31 mouse cellular contexts compared by ENCODE assay signal in the genomic region with DNA sequence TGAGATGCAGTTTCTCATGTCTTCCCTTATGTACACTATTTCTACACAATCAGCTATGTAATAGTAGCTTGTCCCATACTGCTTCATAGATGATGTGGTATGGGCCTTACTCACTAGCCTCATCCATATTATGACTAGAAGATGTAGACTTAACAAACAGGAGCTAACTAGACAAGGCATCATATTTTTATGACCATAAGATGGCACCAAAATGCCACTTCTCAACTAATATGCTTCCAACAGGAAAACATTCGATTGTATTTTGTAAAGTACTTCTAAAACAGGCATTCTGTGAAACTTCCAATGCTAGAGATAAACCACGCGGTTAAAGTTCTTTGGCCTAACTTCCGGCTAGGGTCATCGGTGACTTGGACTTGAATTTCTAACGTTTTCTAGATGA. TPM values are rescaled to one million over a fixed set of nuclear protein-coding genes. Genes with fewer than 3 reads are reported as not detected.
DNase-seq lines count a peak whose midpoint lies in the region; ATAC-seq and TF ChIP-seq lines count a peak whose summit lies in the region.
"Had no signal": no experiment of that assay in that cellular context is flagged by ENCODE, and none has a peak within 500 bp of the region (broad histone marks: within the 10 kb centered on the region; RNA-seq: fewer than 3 reads in every experiment).

No protein-coding gene starts in this region.

- H3K4me2 ChIP-seq in forebrain, postnatal 0 days (ENCODE audit: low read depth): no peak overlapping the region
- H3K4me2 ChIP-seq in kidney, postnatal 0 days (ENCODE audit: low read length): no peak overlapping the region
- no peak overlapping the region for H3K4me2 ChIP-seq in kidney, embryonic 14.5 days (replicated peaks; ENCODE audit: low read depth, low read length)
- H3K4me2 ChIP-seq in midbrain, embryonic 14.5 days (ENCODE audit: low read length): no peak overlapping the region
- H3K4me2 ChIP-seq: heart, embryonic 11.5 days; limb, embryonic 12.5 days; midbrain, embryonic 12.5 days had no signal

- H3K9me3 ChIP-seq in forebrain, postnatal 0 days (ENCODE audit: low read length): no peaks in the 10 kb centered on the region
- H3K9me3 ChIP-seq in forebrain, embryonic 10.5 days: no peaks in the 10 kb centered on the region
- H3K9me3 ChIP-seq in kidney, postnatal 0 days (replicated peaks; ENCODE audit: low read length): no peaks in the 10 kb centered on the region
- no peaks in the 10 kb centered on the region for H3K9me3 ChIP-seq in kidney, embryonic 14.5 days (ENCODE audit: control insufficient read depth, low read length)
- H3K9me3 ChIP-seq in midbrain, embryonic 14.5 days (ENCODE audit: control insufficient read depth, low read length): no peaks in the 10 kb centered on the region
- H3K9me3 ChIP-seq in midbrain, embryonic 10.5 days (replicated peaks): no peaks in the 10 kb centered on the region
- H3K9me3 ChIP-seq: limb, embryonic 12.5 days; midbrain, embryonic 12.5 days had no signal

- peak; percentile 35 for TF ChIP-seq CTCF in forebrain, postnatal 0 days (IDR thresholded peaks at IDR 0.05; ENCODE audit: low read depth)
- TF ChIP-seq CTCF in kidney, postnatal 0 days (IDR thresholded peaks at IDR 0.05; ENCODE audit: low read depth): 0 out of 2 replicates have a peak, but pooled peaks have one; percentile 15

- H3K4me1 ChIP-seq in forebrain, postnatal 0 days (ENCODE audit: insufficient read depth): no peaks in the 10 kb centered on the region
- H3K4me1 ChIP-seq in forebrain, embryonic 10.5 days: no peaks in the 10 kb centered on the region
- H3K4me1 ChIP-seq in kidney, postnatal 0 days (replicated peaks; ENCODE audit: insufficient read depth, low read length): no peaks in the 10 kb centered on the region
- H3K4me1 ChIP-seq in kidney, embryonic 14.5 days (ENCODE audit: control insufficient read depth, insufficient read depth, low read length): no peaks in the 10 kb centered on the region
- H3K4me1 ChIP-seq in midbrain, embryonic 14.5 days (ENCODE audit: control insufficient read depth, insufficient read depth, low read length): no peaks in the 10 kb centered on the region
- no peaks in the 10 kb centered on the region for H3K4me1 ChIP-seq in midbrain, embryonic 10.5 days
- H3K4me1 ChIP-seq: limb, embryonic 12.5 days; midbrain, embryonic 12.5 days had no signal

- no peak overlapping the region for H3K9ac ChIP-seq in forebrain, postnatal 0 days
- H3K9ac ChIP-seq in kidney, postnatal 0 days (ENCODE audit: low read depth, low read length): no peak overlapping the region
- no peak overlapping the region for H3K9ac ChIP-seq in kidney, embryonic 14.5 days (ENCODE audit: low read depth, low read length)
- no peak overlapping the region for H3K9ac ChIP-seq in midbrain, embryonic 14.5 days (replicated peaks; ENCODE audit: low read length)
- H3K9ac ChIP-seq: limb, embryonic 12.5 days; midbrain, embryonic 12.5 days had no signal

- H3K27ac ChIP-seq in forebrain, postnatal 0 days (ENCODE audit: low read depth, low read length): no peak overlapping the region
- no peak overlapping the region for H3K27ac ChIP-seq in forebrain, embryonic 10.5 days
- H3K27ac ChIP-seq in kidney, postnatal 0 days: no peak overlapping the region
- no peak overlapping the region for H3K27ac ChIP-seq in kidney, embryonic 14.5 days (ENCODE audit: low read depth, low read length)
- H3K27ac ChIP-seq in midbrain, embryonic 14.5 days (replicated peaks; ENCODE audit: low read depth, low read length): no peak overlapping the region
- H3K27ac ChIP-seq in midbrain, embryonic 10.5 days (replicated peaks): no peak overlapping the region
- H3K27ac ChIP-seq: limb, embryonic 12.5 days; macrophage; midbrain, embryonic 12.5 days had no signal

- DNase-seq in forebrain, postnatal 0 days: peak; percentile 25
- no peak for DNase-seq in forebrain, embryonic 10.5 days (ENCODE audit: extremely low spot score, low spot score)
- DNase-seq in kidney, postnatal 0 days (ENCODE audit: low spot score): no peak
- DNase-seq in midbrain, embryonic 14.5 days: peak; percentile 39
- no peak for DNase-seq in midbrain, embryonic 10.5 days (ENCODE audit: low spot score)
- no peak for DNase-seq in thymus, adult 18-20 months
- DNase-seq: adrenal gland, adult 2 months; adrenal gland, postnatal 36 days; cerebellum, adult 9-10 months; cerebellum, postnatal 36 days; gastrocnemius, postnatal 25 days; heart, adult 11 months; kidney, adult 18-20 months; kidney, postnatal 4 days; layer of hippocampus, adult 9-11 months; retina, postnatal 1 day; right cerebral cortex, postnatal 14 days; thymus, postnatal 14 days had no signal

- WGBS in forebrain, postnatal 0 days: 93% methylated on average over 6 of the region's 6 CpGs
- WGBS in forebrain, embryonic 10.5 days: 93% methylated on average over 6 of the region's 6 CpGs
- 92% methylated on average over 6 of the region's 6 CpGs for WGBS in kidney, postnatal 0 days
- WGBS in kidney, embryonic 14.5 days: 94% methylated on average over 6 of the region's 6 CpGs
- WGBS in midbrain, embryonic 14.5 days: 96% methylated on average over 6 of the region's 6 CpGs
- WGBS in midbrain, embryonic 10.5 days: 92% methylated on average over 6 of the region's 6 CpGs

- no peak for ATAC-seq in forebrain, postnatal 0 days
- ATAC-seq in kidney, postnatal 0 days (replicated peaks; ENCODE audit: low FRiP score, low read depth): no peak
- no peak for ATAC-seq in kidney, embryonic 14.5 days (ENCODE audit: low FRiP score, low TSS enrichment)
- no peak for ATAC-seq in midbrain, embryonic 14.5 days (ENCODE audit: low FRiP score, low TSS enrichment)
- ATAC-seq in megakaryocyte, adult 5-6 weeks (ENCODE audit: poor library complexity, severe bottlenecking): 0 out of 2 replicates have a peak, but pooled peaks have one; percentile 10
- ATAC-seq: forebrain, embryonic 14.5 days; lung, postnatal 0 days had no signal

- H3K27me3 ChIP-seq in forebrain, postnatal 0 days (ENCODE audit: insufficient read depth, low read length): no peaks in the 10 kb centered on the region
- H3K27me3 ChIP-seq in forebrain, embryonic 10.5 days (ENCODE audit: poor library complexity, severe bottlenecking): no peaks in the 10 kb centered on the region
- no peaks in the 10 kb centered on the region for H3K27me3 ChIP-seq in kidney, postnatal 0 days (ENCODE audit: insufficient read depth, low read length)
- H3K27me3 ChIP-seq in kidney, embryonic 14.5 days (ENCODE audit: control insufficient read depth, insufficient read depth, low read length): no peaks in the 10 kb centered on the region
- no peaks in the 10 kb centered on the region for H3K27me3 ChIP-seq in midbrain, embryonic 14.5 days (ENCODE audit: control insufficient read depth, insufficient read depth, low read length)
- H3K27me3 ChIP-seq in midbrain, embryonic 10.5 days (ENCODE audit: low read depth, poor library complexity, severe bottlenecking): no peaks in the 10 kb centered on the region
- H3K27me3 ChIP-seq: limb, embryonic 12.5 days; midbrain, embryonic 12.5 days had no signal

- H3K36me3 ChIP-seq in forebrain, postnatal 0 days (ENCODE audit: insufficient read depth): peaks cover 18% of the 10 kb centered on the region
- H3K36me3 ChIP-seq in forebrain, embryonic 10.5 days (replicated peaks): peaks cover 71% of the 10 kb centered on the region
- peaks cover 21% of the 10 kb centered on the region; the same call in 1 of the 2 replicates for H3K36me3 ChIP-seq in kidney, postnatal 0 days (ENCODE audit: insufficient read depth, low read length)
- peaks cover 24% of the 10 kb centered on the region; the same call in 1 of the 2 replicates for H3K36me3 ChIP-seq in kidney, embryonic 14.5 days (ENCODE audit: control insufficient read depth, insufficient read depth, low read length)
- peaks cover 48% of the 10 kb centered on the region for H3K36me3 ChIP-seq in midbrain, embryonic 14.5 days (ENCODE audit: control insufficient read depth, insufficient read depth, low read length)
- peaks cover 74% of the 10 kb centered on the region for H3K36me3 ChIP-seq in midbrain, embryonic 10.5 days

- H3K4me3 ChIP-seq in forebrain, postnatal 0 days (ENCODE audit: low read depth, low read length): no peak overlapping the region
- no peak overlapping the region for H3K4me3 ChIP-seq in forebrain, embryonic 10.5 days
- H3K4me3 ChIP-seq in kidney, postnatal 0 days (replicated peaks; ENCODE audit: low read depth, low read length): no peak overlapping the region
- no peak overlapping the region for H3K4me3 ChIP-seq in kidney, embryonic 14.5 days (ENCODE audit: low read length)
- H3K4me3 ChIP-seq in midbrain, embryonic 14.5 days (replicated peaks; ENCODE audit: low read depth, low read length): no peak overlapping the region
- H3K4me3 ChIP-seq in midbrain, embryonic 10.5 days: no peak overlapping the region
- H3K4me3 ChIP-seq: limb, embryonic 12.5 days; midbrain, embryonic 12.5 days had no signal

RNA-seq across cellular contexts. Expression of gene Nek11, which starts 13.2 kb away (rescaled TPM):
- total RNA-seq in forebrain, postnatal 0 days (2014; rRNA removed): 2.9 and 4.1 TPM in 2 replicates
- 1.6 and 3.3 TPM in 2 replicates for polyA plus RNA-seq in forebrain, postnatal 0 days (2015; fragmentation: Nextera tagmentation; extraction: Ambion mirVana)
- polyA plus RNA-seq in forebrain, embryonic 10.5 days (2016; fragmentation: Nextera tagmentation; extraction: Ambion mirVana): 0.23 and 0.50 TPM in 2 replicates
- 0.78 and 0.95 TPM in 2 replicates for polyA plus RNA-seq in kidney, postnatal 0 days (2015; fragmentation: Nextera tagmentation; extraction: Ambion mirVana)
- 0.20 and 0.49 TPM in 2 replicates for polyA plus RNA-seq in kidney, embryonic 14.5 days (2014; fragmentation: Nextera tagmentation; extraction: Ambion mirVana)
- 2.2 and 3.1 TPM in 2 replicates for polyA plus RNA-seq in midbrain, embryonic 14.5 days (2014; fragmentation: Nextera tagmentation; extraction: Ambion mirVana)
- polyA plus RNA-seq in midbrain, embryonic 10.5 days (2016; fragmentation: Nextera tagmentation; extraction: Ambion mirVana): 0.37 and 0.44 TPM in 2 replicates
- 0.11 TPM in 1 of 2 replicates, not detected in the other for total RNA-seq in megakaryocyte, adult 5-6 weeks (2015)
- total RNA-seq in megakaryocyte, adult 5-6 weeks (2017): not detected in 2 replicates
- total RNA-seq: gastrocnemius, postnatal 25 days; hematopoietic stem cell, adult 5-6 weeks; liver, adult 2 months; monocyte, adult 5-6 weeks had no signal
- polyA plus RNA-seq: adrenal gland, adult 2 months; liver, adult 2 months; liver, embryonic 16.5 days; macrophage; small intestine, adult 2 months had no signal

RNA-seq across cellular contexts. Expression of gene Aste1, which starts 13.4 kb away (rescaled TPM):
- 7.2 and 13.8 TPM in 2 replicates for total RNA-seq in forebrain, postnatal 0 days (2014; rRNA removed)
- polyA plus RNA-seq in forebrain, postnatal 0 days (2015; fragmentation: Nextera tagmentation; extraction: Ambion mirVana): 7.7 and 8.8 TPM in 2 replicates
- 15.0 and 17.5 TPM in 2 replicates for polyA plus RNA-seq in forebrain, embryonic 10.5 days (2016; fragmentation: Nextera tagmentation; extraction: Ambion mirVana)
- 14.0 and 15.5 TPM in 2 replicates for polyA plus RNA-seq in kidney, postnatal 0 days (2015; fragmentation: Nextera tagmentation; extraction: Ambion mirVana)
- polyA plus RNA-seq in kidney, embryonic 14.5 days (2014; fragmentation: Nextera tagmentation; extraction: Ambion mirVana): 10.3 and 17.8 TPM in 2 replicates
- polyA plus RNA-seq in midbrain, embryonic 14.5 days (2014; fragmentation: Nextera tagmentation; extraction: Ambion mirVana): 12.7 and 15.3 TPM in 2 replicates
- polyA plus RNA-seq in midbrain, embryonic 10.5 days (2016; fragmentation: Nextera tagmentation; extraction: Ambion mirVana): 14.9 and 15.1 TPM in 2 replicates
- total RNA-seq in megakaryocyte, adult 5-6 weeks (2015): 12.1 and 15.8 TPM in 2 replicates
- 6.0 and 7.8 TPM in 2 replicates for total RNA-seq in megakaryocyte, adult 5-6 weeks (2017)

Comparison
In these comparisons a context has a peak if more than half of its experiments do, and no peak if none do; other contexts are left out.
1. DNase-seq: peak in forebrain, postnatal 0 days (single experiment) and midbrain, embryonic 14.5 days (single experiment); none in forebrain, embryonic 10.5 days (single experiment), kidney, postnatal 0 days (single experiment), midbrain, embryonic 10.5 days (single experiment) and thymus, adult 18-20 months (0 of 2).